Mouse (Mus musculus) liver, embryonic 16.5 days (tissue): ENCODE measurements around the gene Drap1. TPM values are rescaled to one million over a fixed set of nuclear protein-coding genes. Genes with fewer than 3 reads are reported as not detected.

Experiments used
- ATAC-seq: fragments of 200-750 bp; cut with Nextera tagmentation; 2 replicates; pipeline ENCODE4 v1.8.0; 2017; ENCODE audit warnings: low read depth, mild to moderate bottlenecking, moderate number of reproducible peaks, moderate library complexity
- H3K27ac ChIP-seq: fragments of 300-500 bp; sonication (generic); 2 replicates; pipeline ENCODE4 v1.5.1; 2014; ENCODE audit warnings: mild to moderate bottlenecking, low read length
- H3K27me3 ChIP-seq: fragments of 300-500 bp; sonication (generic); 2 replicates; pipeline ENCODE4 v1.6.1; 2014; ENCODE audit warnings: low read depth, low read length, mixed read lengths; ENCODE audit not compliant: control insufficient read depth, insufficient read depth
- H3K36me3 ChIP-seq: fragments of 300-500 bp; sonication (generic); 2 replicates; pipeline ENCODE4 v1.6.1; 2014; ENCODE audit warnings: mild to moderate bottlenecking; ENCODE audit not compliant: control insufficient read depth, insufficient read depth
- H3K4me1 ChIP-seq: fragments of 300-500 bp; sonication (generic); 2 replicates; pipeline ENCODE4 v1.6.1; 2014; ENCODE audit warnings: low read depth, low read length, mixed read lengths; ENCODE audit not compliant: control insufficient read depth
- H3K4me2 ChIP-seq: fragments of 300-500 bp; sonication (generic); 2 replicates; pipeline ENCODE4 v1.6.1; 2014; ENCODE audit warnings: low read depth, low read length, mixed read lengths
- H3K4me3 ChIP-seq: fragments of 300-500 bp; sonication (generic); 2 replicates; pipeline ENCODE4 v1.5.1; 2014; ENCODE audit warnings: low read depth, mild to moderate bottlenecking, low read length
- H3K9ac ChIP-seq: fragments of 300-500 bp; sonication (generic); 2 replicates; pipeline ENCODE4 v1.6.1; 2014; ENCODE audit warnings: low read depth, low read length
- H3K9me3 ChIP-seq: fragments of 300-500 bp; sonication (generic); replicated peaks from 2 replicates; pipeline ENCODE4 v1.6.1; 2016; ENCODE audit warnings: low read length; ENCODE audit not compliant: control insufficient read depth
- WGBS: fragments of 180-500 bp; shearing (Covaris S2); extraction: QIAGEN DNeasy Blood & Tissue Kit; methylation state at CpG from one replicate; pipeline ENCODE4 v1.1.7; 2014; ENCODE audit not compliant: insufficient replicate concordance; 5-methylcytosine and 5-hydroxymethylcytosine counted together
- polyA plus RNA-seq: library from polyadenylated mRNA; unstranded; fragments of >200 nt; fragmentation: Nextera tagmentation; extraction: Ambion mirVana; gene quantifications from 2 replicates; pipeline ENCODE4 v1.2.1, GENCODE M21; 2015

The Drap1 gene
- polyA plus RNA-seq, 1 experiment from 2014 or later: 61.4 TPM

- Histone ChIP-seq H3K4me1 (peaks cover 22% of the 10 kb centered on the region), H3K27me3 (peaks cover 37% of the 10 kb centered on the region), H3K4me2 (no peak overlapping the region), H3K36me3 (no peaks in the 10 kb centered on the region), H3K9me3 (no peaks in the 10 kb centered on the region; the same call in 1 of the 2 replicates), H3K27ac (no peak overlapping the region), H3K9ac (no peak overlapping the region), H3K4me3 (no peak overlapping the region)
- no peak for ATAC-seq
- 49% methylated on average over 9 of the region's 9 CpGs for WGBS
Observed at GRCm38 (mm10) chr19:5444371-5444908, 19.7 kb upstream of the Drap1 start.

- ATAC-seq: no peak
- Histone ChIP-seq H3K4me2 (peak overlapping the region; percentile 63), H3K9me3 (no peaks in the 10 kb centered on the region), H3K27ac (no peak overlapping the region), H3K36me3 (no peaks in the 10 kb centered on the region), H3K4me3 (no peak overlapping the region; the same call in 1 of the 2 replicates), H3K27me3 (no peaks in the 10 kb centered on the region), H3K9ac (no peak overlapping the region), H3K4me1 (peaks cover 8% of the 10 kb centered on the region)
- WGBS: 52% methylated on average over 7 of the region's 7 CpGs
Observed at GRCm38 (mm10) chr19:5433951-5434350, 9.2 kb upstream of the Drap1 start.

DNA sequence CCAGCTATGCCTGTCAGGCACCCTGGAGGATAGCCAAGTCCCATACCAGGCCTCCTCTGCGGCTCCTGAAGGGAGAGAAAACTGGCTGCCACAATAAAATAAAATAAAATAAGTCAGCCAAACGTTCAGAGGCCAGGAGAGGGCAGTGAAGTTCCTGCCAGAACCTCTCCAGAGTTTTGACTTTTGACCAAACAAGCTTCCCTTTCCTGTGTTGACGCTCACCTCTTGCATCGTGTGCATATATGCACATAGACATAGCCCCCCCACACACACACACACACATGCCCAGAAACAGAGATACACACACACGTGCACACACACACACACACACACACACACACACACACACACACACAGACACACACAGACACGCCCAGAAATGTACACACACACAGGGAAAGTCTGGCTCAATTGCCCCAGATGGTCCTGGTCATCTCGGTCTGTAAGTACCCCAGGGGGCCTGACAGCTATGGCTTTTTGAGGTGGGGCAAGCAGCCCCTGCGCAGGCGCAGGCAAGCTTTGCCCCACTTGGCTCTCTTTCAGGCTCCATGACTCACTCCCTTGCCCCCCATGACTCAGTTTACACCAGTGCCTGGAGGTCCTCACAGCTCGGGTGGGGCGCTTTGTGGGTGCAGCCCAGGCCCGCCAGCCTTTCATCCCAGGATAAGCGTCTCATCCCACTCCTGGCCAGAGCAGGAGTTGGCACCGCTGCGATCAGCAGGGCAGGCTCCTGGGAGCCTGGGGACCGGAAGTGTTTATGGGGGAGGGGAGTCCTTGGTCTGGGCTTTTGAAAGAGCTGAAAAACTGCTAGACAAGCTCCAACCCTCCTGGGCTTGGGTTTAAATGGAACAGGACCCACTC, 8.4 kb upstream of the Drap1 start:
- peak overlapping the region; percentile 63 for H3K4me2 ChIP-seq
- peaks cover 8% of the 10 kb centered on the region for H3K4me1 ChIP-seq
- peak overlapping the region; percentile 29; the same call in 1 of the 2 replicates for H3K27ac ChIP-seq
- WGBS: 4% methylated on average over 16 of the region's 16 CpGs
- no peaks in the 10 kb centered on the region for H3K9me3 ChIP-seq
- peak; percentile 60 for ATAC-seq
- H3K27me3 ChIP-seq: no peaks in the 10 kb centered on the region
- H3K36me3 ChIP-seq: no peaks in the 10 kb centered on the region
- H3K4me3 ChIP-seq: peak overlapping the region; percentile 49
- peak overlapping the region; percentile 19; the same call in 1 of the 2 replicates for H3K9ac ChIP-seq

- Histone ChIP-seq H3K4me2 (no peak overlapping the region), H3K36me3 (peaks cover under 1% of the 10 kb centered on the region; the same call in 1 of the 2 replicates), H3K27ac (no peak overlapping the region), H3K9ac (no peak overlapping the region), H3K4me1 (peaks cover 8% of the 10 kb centered on the region), H3K27me3 (no peaks in the 10 kb centered on the region), H3K9me3 (no peaks in the 10 kb centered on the region), H3K4me3 (no peak overlapping the region)
- ATAC-seq: no peak
- WGBS: 71% methylated on average over 4 of the region's 4 CpGs
Observed at GRCm38 (mm10) chr19:5431911-5432464, 7.2 kb upstream of the Drap1 start.

GRCm38 (mm10) chr19:5430408-5430807, 5.6 kb upstream of the Drap1 start:
- H3K9me3 ChIP-seq: no peaks in the 10 kb centered on the region
- no peak for ATAC-seq
- H3K4me2 ChIP-seq: no peak overlapping the region
- H3K4me1 ChIP-seq: peaks cover 21% of the 10 kb centered on the region
- no peak overlapping the region for H3K9ac ChIP-seq
- WGBS: 67% methylated on average over 1 of the region's 1 CpGs
- H3K36me3 ChIP-seq: peaks cover 4% of the 10 kb centered on the region; the same call in 1 of the 2 replicates
- no peaks in the 10 kb centered on the region for H3K27me3 ChIP-seq
- H3K27ac ChIP-seq: no peak overlapping the region
- no peak overlapping the region for H3K4me3 ChIP-seq

DNA sequence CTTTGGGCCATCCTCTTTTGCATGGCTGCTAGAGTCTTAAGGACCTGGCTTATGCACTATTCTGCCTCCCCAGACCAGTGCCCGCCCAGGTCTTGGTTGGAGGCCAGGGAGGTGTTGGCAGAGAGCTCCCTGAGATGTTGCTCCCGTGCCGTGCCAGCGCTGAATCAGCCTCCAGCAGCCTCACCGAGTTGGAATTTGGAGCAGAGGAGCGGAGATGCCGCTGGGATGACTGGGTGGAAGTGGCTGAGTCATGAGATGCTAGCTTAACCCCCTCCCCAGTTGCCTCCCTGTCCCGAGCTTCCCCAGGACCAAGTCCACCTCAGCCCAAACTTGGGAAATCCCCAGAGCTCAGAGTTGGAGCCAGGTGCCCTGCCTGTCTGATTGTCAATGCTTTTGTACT, 5.0 kb upstream of the Drap1 start:
- no peak for ATAC-seq
- Histone ChIP-seq H3K9ac (no peak overlapping the region), H3K9me3 (no peaks in the 10 kb centered on the region), H3K27ac (no peak overlapping the region), H3K4me1 (peaks cover 21% of the 10 kb centered on the region), H3K36me3 (peaks cover 4% of the 10 kb centered on the region; the same call in 1 of the 2 replicates), H3K4me2 (no peak overlapping the region), H3K4me3 (no peak overlapping the region), H3K27me3 (no peaks in the 10 kb centered on the region)
- 64% methylated on average over 8 of the region's 8 CpGs for WGBS

DNA sequence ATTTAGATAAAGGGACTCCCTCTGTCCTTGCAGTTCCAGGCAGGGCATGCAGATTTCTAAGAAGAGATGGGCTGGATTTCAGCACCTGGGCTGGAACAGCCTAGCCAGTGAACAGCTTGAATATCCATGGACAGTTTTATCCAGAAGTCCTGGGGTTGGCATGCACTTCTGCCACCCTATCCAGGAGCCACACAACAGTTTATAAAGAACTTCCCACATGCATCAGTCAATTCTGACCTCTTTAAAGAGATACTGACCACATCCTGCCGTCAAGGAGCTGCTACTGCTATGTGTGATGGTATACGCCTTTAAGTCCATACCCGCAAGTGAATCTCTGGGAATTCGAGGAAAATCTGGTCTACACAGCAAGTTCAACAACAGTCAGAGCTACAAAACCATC, 4.4 kb upstream of the Drap1 start:
- Histone ChIP-seq H3K9me3 (no peaks in the 10 kb centered on the region), H3K27ac (no peak overlapping the region), H3K4me2 (no peak overlapping the region), H3K27me3 (no peaks in the 10 kb centered on the region), H3K4me3 (no peak overlapping the region), H3K36me3 (peaks cover 4% of the 10 kb centered on the region; the same call in 1 of the 2 replicates), H3K9ac (no peak overlapping the region), H3K4me1 (peaks cover 21% of the 10 kb centered on the region)
- 59% methylated on average over 4 of the region's 4 CpGs for WGBS
- no peak for ATAC-seq

DNA sequence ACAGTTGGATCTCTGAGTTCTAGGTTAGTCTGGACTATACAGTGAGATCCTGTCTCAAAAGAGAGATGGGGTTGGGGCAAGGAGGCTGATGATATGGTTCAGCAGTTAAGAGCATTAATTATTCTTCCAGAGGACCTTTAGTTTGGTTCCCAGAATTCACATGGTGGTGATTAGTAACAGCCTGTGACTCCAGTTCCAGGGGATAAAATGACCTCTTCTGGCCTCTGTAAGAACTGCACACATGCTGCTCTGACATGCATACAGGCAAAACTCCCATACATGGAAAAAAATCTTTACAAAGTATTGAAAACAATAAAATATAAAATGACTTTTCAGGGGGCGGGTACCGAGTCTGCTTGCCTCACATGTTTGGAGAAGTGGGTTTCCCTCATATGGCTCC, 3.3 kb upstream of the Drap1 start:
- H3K4me2 ChIP-seq: no peak overlapping the region
- H3K27ac ChIP-seq: no peak overlapping the region
- H3K27me3 ChIP-seq: no peaks in the 10 kb centered on the region
- no peak for ATAC-seq
- no peak overlapping the region for H3K9ac ChIP-seq
- peaks cover 4% of the 10 kb centered on the region; the same call in 1 of the 2 replicates for H3K36me3 ChIP-seq
- WGBS: 72% methylated on average over 2 of the region's 2 CpGs
- H3K4me3 ChIP-seq: no peak overlapping the region
- H3K9me3 ChIP-seq: no peaks in the 10 kb centered on the region
- peaks cover 26% of the 10 kb centered on the region for H3K4me1 ChIP-seq
